Mouse (Mus musculus) kidney, adult 2 months (tissue): Measurements from ENCODE around the gene Ccnt1.

Experiments used
- CTCF ChIP-seq: fragments of 200-500 bp; conservative IDR thresholded peaks from 2 replicates; pipeline ENCODE4 v1.5.1; 2011; ENCODE audit warnings: low read depth, mild to moderate bottlenecking, control low read depth, low read length, moderate library complexity, mixed read lengths; ENCODE audit not compliant: insufficient read depth, insufficient read length
- POLR2A ChIP-seq: fragments of 200-500 bp; IDR thresholded peaks from one replicate; pipeline ENCODE4 v1.6.1; 2011; ENCODE audit warnings: low read depth, low read length, control low read depth

DNA sequence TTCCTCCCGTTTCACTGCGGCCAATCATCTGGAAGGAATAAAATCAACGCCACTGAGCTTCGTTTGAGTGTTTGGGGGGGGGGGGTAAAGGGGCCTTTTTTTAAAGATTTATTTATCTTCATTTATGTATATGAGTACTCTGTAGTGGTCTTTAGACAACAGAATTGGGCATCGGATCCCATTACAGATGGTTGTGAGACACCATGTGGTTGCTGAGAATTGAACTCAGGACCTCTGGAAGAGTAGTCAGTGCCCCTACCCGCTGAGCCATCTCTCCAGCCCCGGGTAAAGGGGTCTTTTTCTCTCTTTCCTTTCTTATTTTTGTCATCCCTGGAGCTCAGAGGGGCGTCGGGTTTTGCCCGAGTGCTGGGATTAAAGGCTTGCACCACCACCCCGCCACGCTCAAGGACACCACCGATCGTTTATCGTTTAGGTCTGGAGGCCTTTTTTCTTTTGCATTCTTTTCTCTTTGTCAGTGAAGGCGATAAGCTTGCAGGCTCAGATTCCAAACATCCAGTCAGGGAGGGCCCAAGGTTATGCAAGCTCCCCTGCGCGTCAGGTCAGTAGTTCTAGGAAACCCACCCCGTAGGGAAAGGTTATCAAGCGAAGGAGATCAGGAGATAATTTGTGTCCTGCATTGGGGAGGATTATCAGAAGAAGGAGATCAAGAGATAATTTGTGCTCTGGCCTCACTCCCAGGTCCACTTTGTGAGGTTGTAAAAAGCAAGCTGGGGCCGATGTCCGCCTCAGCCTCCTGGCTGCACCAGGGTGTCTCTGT lies 2.3 kb downstream of the Ccnt1 start:
- TF ChIP-seq POLR2A, result no peak
- no peak for TF ChIP-seq CTCF
